Mouse (Mus musculus): Measurements from ENCODE around the gene Fntb.

DNA sequence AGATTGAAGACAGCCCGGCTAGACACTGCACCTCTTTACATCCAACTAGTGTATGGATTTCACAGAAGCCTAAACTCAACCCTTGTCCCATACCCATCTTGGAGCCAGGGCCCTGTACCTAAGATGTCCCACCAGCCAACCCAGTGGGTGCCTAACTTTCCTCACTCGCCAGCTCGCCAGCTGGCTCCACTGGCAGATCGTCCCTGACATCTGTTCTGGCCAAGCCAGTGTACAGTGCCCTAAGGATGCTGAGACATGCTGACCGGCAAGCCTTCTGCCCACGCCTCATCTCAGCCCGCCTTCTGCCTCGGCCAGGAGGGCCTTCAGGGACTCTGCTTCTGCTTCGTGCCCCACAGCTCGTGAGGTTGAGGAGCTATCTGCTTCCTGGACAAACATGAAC, 170.8 kb downstream of the Fntb start:
- TF ChIP-seq POLR2A (IDR thresholded peaks at IDR 0.05; ENCODE audit: insufficient read length, low read depth) (no peak), MYOG (IDR thresholded peaks at IDR 0.05; ENCODE audit: control insufficient read depth in 1 of 3, insufficient read depth in 1 of 3, insufficient read length in 2 of 3, low read depth in 2 of 3) (no peak), USF1 (IDR thresholded peaks at IDR 0.05; ENCODE audit: low read depth) (no peak), MAX (IDR thresholded peaks at IDR 0.05; ENCODE audit: low read depth) (no peak), E2F4 (IDR thresholded peaks at IDR 0.05; ENCODE audit: insufficient read depth) (no peak), TCF12 (IDR thresholded peaks at IDR 0.05; ENCODE audit: insufficient read depth, poor library complexity, severe bottlenecking) (no peak), CEBPB (IDR thresholded peaks at IDR 0.05; ENCODE audit: insufficient read depth, poor library complexity, severe bottlenecking) (no peak), POLR2AphosphoS2 (IDR thresholded peaks at IDR 0.05; ENCODE audit: insufficient read length, low read depth) (no peak), MYOD1 (IDR thresholded peaks at IDR 0.05; ENCODE audit: control insufficient read depth in 1 of 3, insufficient read length in 2 of 3, low read depth in 2 of 3) (no peak)

Measured in myocyte (in vitro differentiated cells).